ENCODE assay signal across 20 mouse cellular contexts in the genomic region with DNA sequence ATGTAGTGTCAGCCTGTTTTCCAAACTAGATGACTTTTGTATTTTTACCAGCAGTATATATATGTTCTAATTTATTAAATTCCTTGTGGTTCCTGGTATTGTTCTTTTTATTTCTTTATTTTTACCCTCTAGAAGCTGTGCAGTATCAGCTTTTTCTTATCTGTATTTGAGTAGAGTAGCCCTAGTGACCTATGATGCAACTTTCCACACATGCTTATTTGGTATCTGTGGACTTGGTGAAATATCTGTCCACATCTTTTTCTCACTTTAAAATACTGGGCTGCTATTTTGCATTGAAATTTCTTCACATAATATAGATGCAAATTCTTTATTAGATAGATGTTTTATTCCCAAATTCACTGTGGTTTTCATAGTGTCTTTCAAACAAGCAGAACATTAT.
DNase-seq lines count a peak whose midpoint lies in the region; ATAC-seq and TF ChIP-seq lines count a peak whose summit lies in the region.
"Had no signal": no experiment of that assay in that cellular context is flagged by ENCODE, and none has a peak within 500 bp of the region (broad histone marks: within the 10 kb centered on the region; RNA-seq: fewer than 3 reads in every experiment).

No protein-coding gene starts in this region.

- TF ChIP-seq POLR2A in liver, adult 2 months (IDR thresholded peaks at IDR 0.05; ENCODE audit: extremely low read depth, insufficient read depth, low read length) = no peak

- DNase-seq in liver, adult 2 months (ENCODE audit: extremely low read depth, low read depth, low spot score) = peak; percentile 51
- no peak for DNase-seq in liver, embryonic 11.5 days (ENCODE audit: low spot score)
- DNase-seq in 416B (ENCODE audit: low read depth) = peak; percentile 54
- DNase-seq in layer of hippocampus, adult 8-10 months (ENCODE audit: low spot score in 2 of 2) = no peak
- DNase-seq: adrenal gland, adult 2 months; adrenal gland, postnatal 10 days; adrenal gland, postnatal 25 days; cerebellum, adult 11 months; cerebellum, adult 18-20 months; cerebellum, adult 8-10 months; cerebellum, adult 9-11 months; cerebellum, postnatal 14 days; cerebellum, postnatal 36 days; embryo, embryonic 11 days; forebrain, postnatal 0 days had no signal

- H3K27ac ChIP-seq in liver, adult 2 months (replicated peaks; ENCODE audit: insufficient read depth, low read depth, low read length) = no peak overlapping the region
- H3K27ac ChIP-seq in liver, embryonic 11.5 days (ENCODE audit: low read depth, low read length) = no peak overlapping the region
- H3K27ac ChIP-seq: embryonic facial prominence, embryonic 13.5 days; embryonic facial prominence, embryonic 15.5 days; forebrain, embryonic 13.5 days; forebrain, embryonic 15.5 days had no signal

- no peak for ATAC-seq in liver, embryonic 11.5 days (replicated peaks; ENCODE audit: low FRiP score)
- 0 out of 2 replicates have a peak, but pooled peaks have one; percentile 27 for ATAC-seq in megakaryocyte, adult 5-6 weeks (ENCODE audit: poor library complexity, severe bottlenecking)
- ATAC-seq: forebrain, embryonic 13.5 days; forebrain, embryonic 15.5 days; forebrain, postnatal 0 days had no signal

- no peaks in the 10 kb centered on the region for H3K9me3 ChIP-seq in liver, embryonic 11.5 days (ENCODE audit: control insufficient read depth, low read length)
- H3K9me3 ChIP-seq: embryonic facial prominence, embryonic 13.5 days; embryonic facial prominence, embryonic 15.5 days; forebrain, embryonic 13.5 days; forebrain, embryonic 15.5 days had no signal

- H3K9ac ChIP-seq in liver, adult 2 months (ENCODE audit: low read depth, low read length) = no peak overlapping the region
- H3K9ac ChIP-seq in liver, embryonic 11.5 days (ENCODE audit: low read depth, low read length) = no peak overlapping the region
- H3K9ac ChIP-seq: embryonic facial prominence, embryonic 13.5 days; embryonic facial prominence, embryonic 15.5 days; forebrain, embryonic 13.5 days; forebrain, embryonic 15.5 days; forebrain, postnatal 0 days had no signal

- H3K27me3 ChIP-seq in liver, adult 2 months (ENCODE audit: control insufficient read depth, insufficient read depth, low read length) = 0 out of 2 replicates have a peak, but pooled peaks cover 3% of the 10 kb centered on the region
- no peaks in the 10 kb centered on the region for H3K27me3 ChIP-seq in liver, embryonic 11.5 days (replicated peaks; ENCODE audit: control insufficient read depth, insufficient read depth, low read length)
- H3K27me3 ChIP-seq: embryonic facial prominence, embryonic 13.5 days; embryonic facial prominence, embryonic 15.5 days; forebrain, embryonic 13.5 days; forebrain, embryonic 15.5 days had no signal

- no peaks in the 10 kb centered on the region for H3K36me3 ChIP-seq in liver, adult 2 months (ENCODE audit: control insufficient read depth, insufficient read depth, low read length)
- H3K36me3 ChIP-seq in liver, embryonic 11.5 days (ENCODE audit: control insufficient read depth, insufficient read depth, low read length) = no peaks in the 10 kb centered on the region
- H3K36me3 ChIP-seq: embryonic facial prominence, embryonic 13.5 days; embryonic facial prominence, embryonic 15.5 days; forebrain, embryonic 15.5 days had no signal

- no peak overlapping the region for H3K4me3 ChIP-seq in liver, adult 2 months (ENCODE audit: insufficient read depth, low read depth, low read length)
- H3K4me3 ChIP-seq in liver, embryonic 11.5 days (ENCODE audit: low read depth, low read length) = no peak overlapping the region
- H3K4me3 ChIP-seq: embryonic facial prominence, embryonic 13.5 days; embryonic facial prominence, embryonic 15.5 days; forebrain, embryonic 13.5 days; forebrain, embryonic 15.5 days had no signal

- no peak for TF ChIP-seq CTCF in liver, adult 2 months (IDR thresholded peaks at IDR 0.05; ENCODE audit: low read depth, low read length)

- H3K4me2 ChIP-seq in liver, embryonic 11.5 days = no peak overlapping the region
- H3K4me2 ChIP-seq: embryonic facial prominence, embryonic 13.5 days; embryonic facial prominence, embryonic 15.5 days; forebrain, embryonic 13.5 days; forebrain, embryonic 15.5 days had no signal

- H3K4me1 ChIP-seq in liver, adult 2 months (ENCODE audit: control insufficient read depth, insufficient read depth, low read length) = peaks cover 2% of the 10 kb centered on the region
- no peaks in the 10 kb centered on the region for H3K4me1 ChIP-seq in liver, embryonic 11.5 days (replicated peaks; ENCODE audit: control insufficient read depth, insufficient read depth, low read length)
- H3K4me1 ChIP-seq: embryonic facial prominence, embryonic 13.5 days; embryonic facial prominence, embryonic 15.5 days; forebrain, embryonic 13.5 days; forebrain, embryonic 15.5 days had no signal

- no peaks in the 10 kb centered on the region for H3K79me2 ChIP-seq in liver, adult 2 months (ENCODE audit: control insufficient read depth, insufficient read depth, low read length)

Comparison
In these comparisons a context has a peak if more than half of its experiments do, and no peak if none do; other contexts are left out.
1. DNase-seq: peak in liver, adult 2 months (single experiment) and 416B (single experiment); none in liver, embryonic 11.5 days (single experiment) and layer of hippocampus, adult 8-10 months (0 of 2).